Mouse (Mus musculus) ES-E14 (cell line): ENCODE measurements around the gene Tmcc2.

ENCODE experiments used
- CHD2 ChIP-seq: IDR thresholded peaks from 2 replicates; pipeline ENCODE4 v1.6.1; 2014; ENCODE audit warnings: mild to moderate bottlenecking, low read depth, low read length, inconsistent platforms
- HCFC1 ChIP-seq: IDR thresholded peaks from 2 replicates; pipeline ENCODE4 v1.6.1; 2012; ENCODE audit warnings: low read length, inconsistent platforms, borderline replicate concordance; ENCODE audit not compliant: insufficient read depth
- MAFK ChIP-seq: IDR thresholded peaks from 2 replicates; pipeline ENCODE4 v1.6.1; 2014; ENCODE audit warnings: mild to moderate bottlenecking, low read depth, low read length, inconsistent platforms; ENCODE audit not compliant: insufficient read depth
- ZC3H11A ChIP-seq: IDR thresholded peaks from 2 replicates; pipeline ENCODE4 v1.6.1; 2012; ENCODE audit warnings: low read depth, mild to moderate bottlenecking, inconsistent platforms, low read length, borderline replicate concordance
- ZNF384 ChIP-seq: IDR thresholded peaks from 2 replicates; pipeline ENCODE4 v1.6.1; 2012; ENCODE audit warnings: low read depth, low read length, inconsistent platforms

GRCm38 (mm10) chr1:132334178-132334801, 56.8 kb downstream of the Tmcc2 start:
- TF ChIP-seq ZNF384 (no peak), HCFC1 (no peak), MAFK (no peak), CHD2 (no peak), ZC3H11A (no peak)
